Mouse (Mus musculus): Measurements from ENCODE around the gene Fgg. TPM values are rescaled to one million over a fixed set of nuclear protein-coding genes. Genes with fewer than 3 reads are reported as not detected.

The Fgg gene
- 0.91 and 5.2 TPM in 2 replicates for polyA plus RNA-seq (2015; fragmentation: Nextera tagmentation; extraction: Ambion mirVana)

DNA sequence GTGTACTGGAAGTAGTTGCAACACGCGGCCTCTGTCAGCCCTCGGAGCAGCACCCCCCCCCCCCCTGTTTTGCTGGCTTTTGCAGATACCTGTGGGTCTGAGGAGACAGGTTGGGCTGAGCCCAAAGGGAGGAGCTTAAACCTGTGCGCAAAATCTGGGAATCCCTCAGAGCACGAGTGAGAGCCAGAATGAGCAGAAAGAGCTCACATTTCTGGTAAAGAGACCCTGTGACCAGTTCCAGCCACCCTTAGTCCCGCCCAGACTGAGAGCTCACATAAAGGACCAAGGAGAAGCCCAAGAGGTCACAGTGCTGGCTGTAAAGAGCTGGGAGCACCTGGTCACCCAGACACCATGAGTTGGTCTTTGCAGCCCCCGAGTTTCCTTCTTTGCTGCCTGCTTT, at the start of gene Fgg:
Gene Fgg, plus strand, starts transcription at position 168 of the 400 bp plus-strand sequence.

DNA sequence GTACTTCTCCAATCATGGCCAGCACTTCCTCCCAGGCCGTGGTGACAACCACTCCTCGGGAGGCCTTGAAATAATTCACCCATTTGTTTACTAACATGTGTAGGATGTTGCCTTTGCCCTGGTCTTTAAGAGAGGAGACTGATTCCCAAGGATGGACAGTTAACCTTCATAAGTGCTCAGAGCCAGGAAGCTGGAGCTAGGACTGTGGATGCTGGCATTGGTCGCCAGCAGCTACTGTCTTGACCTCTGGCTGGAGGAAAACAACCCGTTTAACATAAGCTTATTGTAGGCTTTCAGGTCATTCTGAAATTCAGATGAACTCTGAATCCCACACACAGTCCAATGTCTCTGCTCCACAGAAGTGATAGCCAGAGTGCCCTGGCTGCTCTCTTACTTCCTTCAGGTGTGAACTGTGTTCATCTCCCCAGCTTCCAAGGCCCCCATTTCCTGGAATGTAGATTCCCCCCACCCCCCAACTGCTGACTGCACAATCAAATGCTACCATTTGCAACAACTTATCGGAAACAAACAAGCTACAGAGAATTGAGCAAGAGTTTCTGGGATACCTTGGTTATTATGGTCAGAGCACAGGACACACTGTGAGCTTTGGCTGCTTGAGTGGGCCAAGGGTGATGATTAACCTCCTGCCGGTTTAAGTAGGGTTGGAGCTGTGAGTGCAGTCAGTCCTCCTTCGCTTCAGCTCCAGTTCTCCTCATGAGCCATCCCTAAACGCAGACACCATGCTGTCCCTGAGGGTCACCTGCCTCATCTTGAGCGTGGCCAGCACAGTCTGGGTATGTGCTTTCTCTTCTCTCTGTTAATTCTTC, 18.2 kb downstream of the Fgg start, which contains the start of gene Fga:
Gene Fga, plus strand, starts transcription at position 602 of the 827 bp plus-strand sequence.

DNA sequence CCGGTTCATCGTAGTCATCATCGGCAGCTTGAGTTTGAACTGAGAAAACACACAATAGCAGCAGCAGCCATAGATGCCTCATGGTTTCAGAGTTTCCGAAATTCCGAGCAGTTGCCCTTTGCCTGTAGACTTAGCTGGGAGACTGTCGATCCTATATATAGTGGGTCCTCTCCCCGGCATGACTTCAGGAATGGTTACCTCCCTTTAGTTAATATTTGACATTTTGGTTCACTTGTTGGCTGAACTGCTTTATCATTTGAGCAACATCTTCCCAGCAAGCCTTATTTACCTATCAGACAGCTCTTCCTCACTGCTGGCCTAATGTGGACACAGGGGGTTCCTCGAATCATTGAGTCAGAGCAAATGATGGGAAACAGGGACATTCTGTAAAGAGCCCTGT, 42.2 kb downstream of the Fgg start, which contains the start of gene Fgb:
Gene Fgb, minus strand, starts transcription at position 184 of the 400 bp plus-strand sequence.

GRCm38 (mm10) chr3:83055281-83056038, 47.9 kb downstream of the Fgg start, which contains the start of gene Plrg1:
Gene Plrg1 (plus strand): TSS chr3:83055522.

Other genes with a start within 250 kb of the Fgg start
- 3.3 and 4.9 TPM in 2 replicates for gene Rbm46, start 131.2 kb upstream of the Fgg start, polyA plus RNA-seq (2015; fragmentation: Nextera tagmentation; extraction: Ambion mirVana)
- gene Lrat, start 103.8 kb upstream of the Fgg start, polyA plus RNA-seq (2015; fragmentation: Nextera tagmentation; extraction: Ambion mirVana), result 0.06 and 0.13 TPM in 2 replicates
- gene Fga, start 18.4 kb downstream of the Fgg start, polyA plus RNA-seq (2015; fragmentation: Nextera tagmentation; extraction: Ambion mirVana), result 0.56 and 3.6 TPM in 2 replicates
- gene Fgb, start 42.1 kb downstream of the Fgg start, polyA plus RNA-seq (2015; fragmentation: Nextera tagmentation; extraction: Ambion mirVana), result 0.67 and 2.7 TPM in 2 replicates
- gene Plrg1, start 47.8 kb downstream of the Fgg start, polyA plus RNA-seq (2015; fragmentation: Nextera tagmentation; extraction: Ambion mirVana), result 42.5 and 46.2 TPM in 2 replicates
- 0.19 and 0.20 TPM in 2 replicates for gene Dchs2, start 120.2 kb downstream of the Fgg start, polyA plus RNA-seq (2015; fragmentation: Nextera tagmentation; extraction: Ambion mirVana)